ENCODE assay signal across 8 mouse cellular contexts in the genomic region with DNA sequence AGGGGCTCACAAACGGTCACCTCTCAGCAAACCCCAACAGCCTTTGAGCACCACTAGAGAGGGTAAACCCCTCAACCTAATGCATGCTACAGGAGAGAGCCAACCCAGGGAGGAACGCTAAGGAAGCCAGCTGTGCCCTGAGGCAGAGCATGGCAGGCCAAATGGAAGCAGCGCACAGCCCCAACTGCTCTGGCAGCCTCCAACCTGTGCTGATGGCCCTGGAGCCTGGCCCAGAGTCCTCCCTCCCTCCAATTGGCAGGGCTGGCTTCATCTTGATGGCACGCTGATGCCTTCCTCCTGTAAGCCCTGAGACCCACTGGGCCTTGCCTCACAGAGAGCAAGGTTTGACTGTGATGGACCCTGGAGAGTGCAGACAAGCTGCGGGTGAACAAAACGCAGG. TPM values are rescaled to one million over a fixed set of nuclear protein-coding genes. Genes with fewer than 3 reads are reported as not detected.
DNase-seq lines count a peak whose midpoint lies in the region; ATAC-seq lines count a peak whose summit lies in the region.

No protein-coding gene starts in this region.

- no peak overlapping the region for H3K27ac ChIP-seq in heart, embryonic 12.5 days (ENCODE audit: poor library complexity, severe bottlenecking)
- no peak overlapping the region for H3K27ac ChIP-seq in neural tube, embryonic 11.5 days (ENCODE audit: low read depth, low read length)
- H3K27ac ChIP-seq in forebrain, embryonic 16.5 days (ENCODE audit: low read length): no peak overlapping the region

- H3K4me2 ChIP-seq in heart, embryonic 12.5 days: no peak overlapping the region
- no peak overlapping the region for H3K4me2 ChIP-seq in neural tube, embryonic 11.5 days (ENCODE audit: low read depth)
- no peak overlapping the region for H3K4me2 ChIP-seq in forebrain, embryonic 16.5 days (ENCODE audit: low read length)

- no peak overlapping the region for H3K4me3 ChIP-seq in heart, embryonic 12.5 days
- no peak overlapping the region for H3K4me3 ChIP-seq in neural tube, embryonic 11.5 days (ENCODE audit: low read depth, low read length)
- no peak overlapping the region for H3K4me3 ChIP-seq in forebrain, embryonic 16.5 days (replicated peaks; ENCODE audit: low read length)

- 0 out of 2 replicates have a peak, but pooled peaks cover 3% of the 10 kb centered on the region for H3K27me3 ChIP-seq in heart, embryonic 12.5 days (replicated peaks)
- H3K27me3 ChIP-seq in neural tube, embryonic 11.5 days (ENCODE audit: control insufficient read depth, insufficient read depth, low read length): peaks cover 4% of the 10 kb centered on the region; the same call in 1 of the 2 replicates
- peaks cover 3% of the 10 kb centered on the region; the same call in 1 of the 2 replicates for H3K27me3 ChIP-seq in forebrain, embryonic 16.5 days (replicated peaks; ENCODE audit: control insufficient read depth, insufficient read depth, low read length)

- no peak for ATAC-seq in heart, embryonic 12.5 days (ENCODE audit: insufficient number of reproducible peaks, low FRiP score)
- no peak for ATAC-seq in neural tube, embryonic 11.5 days (ENCODE audit: insufficient read depth, low FRiP score, low TSS enrichment)
- ATAC-seq in forebrain, embryonic 16.5 days: peak; percentile 6; the same call in 1 of the 2 replicates

- 85% methylated on average over 6 of the region's 6 CpGs for WGBS in heart, embryonic 12.5 days
- 85% methylated on average over 6 of the region's 6 CpGs for WGBS in neural tube, embryonic 11.5 days
- 62% methylated on average over 6 of the region's 6 CpGs for WGBS in forebrain, embryonic 16.5 days

- H3K4me1 ChIP-seq in heart, embryonic 12.5 days (replicated peaks): peaks cover 17% of the 10 kb centered on the region
- H3K4me1 ChIP-seq in neural tube, embryonic 11.5 days (ENCODE audit: control insufficient read depth, insufficient read depth, low read length): peaks cover 8% of the 10 kb centered on the region; the same call in 1 of the 2 replicates
- peaks cover 18% of the 10 kb centered on the region for H3K4me1 ChIP-seq in forebrain, embryonic 16.5 days (replicated peaks; ENCODE audit: control insufficient read depth, insufficient read depth, low read length)

- peak; percentile 54 to 61 for DNase-seq in heart, adult 18-20 months
- no peak for DNase-seq in neural tube, embryonic 11.5 days (ENCODE audit: low spot score)
- DNase-seq in neural tube, embryonic 10.5 days (ENCODE audit: extremely low spot score, low spot score): no peak
- DNase-seq in layer of hippocampus, postnatal 10 days (ENCODE audit: low spot score in 2 of 2): peak; percentile 61 to 71
- DNase-seq in spleen, adult 18-20 months: no peak
- DNase-seq in urinary bladder, adult 2 months (ENCODE audit: low spot score): no peak

- no peaks in the 10 kb centered on the region for H3K9me3 ChIP-seq in heart, embryonic 12.5 days (replicated peaks)
- H3K9me3 ChIP-seq in neural tube, embryonic 11.5 days (ENCODE audit: control insufficient read depth, low read length): no peaks in the 10 kb centered on the region
- no peaks in the 10 kb centered on the region for H3K9me3 ChIP-seq in forebrain, embryonic 16.5 days (ENCODE audit: control insufficient read depth, low read length)

- 0 out of 2 replicates have a peak, but pooled peaks cover 2% of the 10 kb centered on the region for H3K36me3 ChIP-seq in heart, embryonic 12.5 days
- H3K36me3 ChIP-seq in neural tube, embryonic 11.5 days (ENCODE audit: control insufficient read depth, insufficient read depth, low read length): no peaks in the 10 kb centered on the region
- H3K36me3 ChIP-seq in forebrain, embryonic 16.5 days (ENCODE audit: control insufficient read depth, insufficient read depth): no peaks in the 10 kb centered on the region

- H3K9ac ChIP-seq in heart, embryonic 12.5 days: no peak overlapping the region
- 0 out of 2 replicates have a peak overlapping the region, but pooled peaks have one; percentile 10 for H3K9ac ChIP-seq in neural tube, embryonic 11.5 days (ENCODE audit: low read length)
- H3K9ac ChIP-seq in forebrain, embryonic 16.5 days (replicated peaks; ENCODE audit: low read depth, low read length): no peak overlapping the region; the same call in 1 of the 2 replicates

RNA-seq across cellular contexts. Expression of gene Tmem50b, which starts 2.5 kb away (rescaled TPM):
- 10 to 100 TPM; 42.4 to 46.6 TPM for total RNA-seq in heart, adult 18-20 months (2021)
- 57.4 and 60.8 TPM in 2 replicates for polyA plus RNA-seq in heart, embryonic 12.5 days (2016; fragmentation: Nextera tagmentation; extraction: Ambion mirVana)
- polyA plus RNA-seq in neural tube, embryonic 11.5 days (2014; fragmentation: Nextera tagmentation; extraction: Ambion mirVana): 51.9 and 57.4 TPM in 2 replicates
- polyA plus RNA-seq in forebrain, embryonic 16.5 days (2015; fragmentation: Nextera tagmentation; extraction: Ambion mirVana): 93.8 and 101 TPM in 2 replicates
- 100 to 1,000 TPM; 114 to 119 TPM for total RNA-seq in layer of hippocampus, postnatal 10 days (2021)
- 78.0 and 80.8 TPM in 2 replicates for polyA plus RNA-seq in urinary bladder, adult 2 months (2012; rRNA removed)

RNA-seq across cellular contexts. Expression of gene Dnajc28, which starts 23.8 kb away (rescaled TPM):
- 10 to 100 TPM; 35.1 to 40.1 TPM for total RNA-seq in heart, adult 18-20 months (2021)
- 3.5 and 3.8 TPM in 2 replicates for polyA plus RNA-seq in heart, embryonic 12.5 days (2016; fragmentation: Nextera tagmentation; extraction: Ambion mirVana)
- polyA plus RNA-seq in neural tube, embryonic 11.5 days (2014; fragmentation: Nextera tagmentation; extraction: Ambion mirVana): 4.8 and 5.0 TPM in 2 replicates
- 6.9 and 8.5 TPM in 2 replicates for polyA plus RNA-seq in forebrain, embryonic 16.5 days (2015; fragmentation: Nextera tagmentation; extraction: Ambion mirVana)
- total RNA-seq in layer of hippocampus, postnatal 10 days (2021): 1 to 10 TPM; 5.0 to 5.1 TPM
- 3.3 and 4.2 TPM in 2 replicates for polyA plus RNA-seq in urinary bladder, adult 2 months (2012; rRNA removed)

RNA-seq across cellular contexts. Expression of gene Ifngr2, which starts 48.2 kb away (rescaled TPM):
- total RNA-seq in heart, adult 18-20 months (2021): 100 to 1,000 TPM; 121 to 129 TPM
- 99.4 and 110 TPM in 2 replicates for polyA plus RNA-seq in heart, embryonic 12.5 days (2016; fragmentation: Nextera tagmentation; extraction: Ambion mirVana)
- 35.8 and 40.8 TPM in 2 replicates for polyA plus RNA-seq in neural tube, embryonic 11.5 days (2014; fragmentation: Nextera tagmentation; extraction: Ambion mirVana)
- polyA plus RNA-seq in forebrain, embryonic 16.5 days (2015; fragmentation: Nextera tagmentation; extraction: Ambion mirVana): 118 and 124 TPM in 2 replicates
- total RNA-seq in layer of hippocampus, postnatal 10 days (2021): 100 to 1,000 TPM in 1 of 2 experiments, 10 to 100 TPM in 1; 73.3 to 106 TPM
- polyA plus RNA-seq in urinary bladder, adult 2 months (2012; rRNA removed): 32.1 and 34.3 TPM in 2 replicates

RNA-seq across cellular contexts. Expression of gene Gart, which starts 51.7 kb away (rescaled TPM):
- 10 to 100 TPM; 53.7 to 69.4 TPM for total RNA-seq in heart, adult 18-20 months (2021)
- 87.4 and 90.7 TPM in 2 replicates for polyA plus RNA-seq in heart, embryonic 12.5 days (2016; fragmentation: Nextera tagmentation; extraction: Ambion mirVana)
- 106 and 116 TPM in 2 replicates for polyA plus RNA-seq in neural tube, embryonic 11.5 days (2014; fragmentation: Nextera tagmentation; extraction: Ambion mirVana)
- polyA plus RNA-seq in forebrain, embryonic 16.5 days (2015; fragmentation: Nextera tagmentation; extraction: Ambion mirVana): 71.7 and 81.4 TPM in 2 replicates
- total RNA-seq in layer of hippocampus, postnatal 10 days (2021): 10 to 100 TPM; 51.1 to 54.2 TPM
- 35.4 and 40.2 TPM in 2 replicates for polyA plus RNA-seq in urinary bladder, adult 2 months (2012; rRNA removed)

RNA-seq across cellular contexts. Expression of gene Son, which starts 52.2 kb away (rescaled TPM):
- 100 to 1,000 TPM; 120 to 135 TPM for total RNA-seq in heart, adult 18-20 months (2021)
- polyA plus RNA-seq in heart, embryonic 12.5 days (2016; fragmentation: Nextera tagmentation; extraction: Ambion mirVana): 97.8 and 103 TPM in 2 replicates
- polyA plus RNA-seq in neural tube, embryonic 11.5 days (2014; fragmentation: Nextera tagmentation; extraction: Ambion mirVana): 130 and 133 TPM in 2 replicates
- 129 and 134 TPM in 2 replicates for polyA plus RNA-seq in forebrain, embryonic 16.5 days (2015; fragmentation: Nextera tagmentation; extraction: Ambion mirVana)
- total RNA-seq in layer of hippocampus, postnatal 10 days (2021): 100 to 1,000 TPM; 251 to 289 TPM
- polyA plus RNA-seq in urinary bladder, adult 2 months (2012; rRNA removed): 302 and 367 TPM in 2 replicates

Comparison
In these comparisons a context has a peak if more than half of its experiments do, and no peak if none do; other contexts are left out.
1. DNase-seq: peak in heart, adult 18-20 months (2 of 2) and layer of hippocampus, postnatal 10 days (2 of 2); none in neural tube, embryonic 11.5 days (single experiment), neural tube, embryonic 10.5 days (single experiment), spleen, adult 18-20 months (0 of 2) and urinary bladder, adult 2 months (single experiment).